Mouse (Mus musculus) embryo, embryonic 11 days (tissue): ENCODE results near the gene Ralb.
A peak's percentile ranks its signal among the peaks of the same experiment; 100 is the strongest.

ENCODE experiments used
- DNase-seq: peaks from one replicate; pipeline ENCODE4 v3.0.0-alpha.2; 2015

Gene Ralb

GRCm38 (mm10) chr1:119504260-119505062 lies at the start of gene Ralb:
TSS of gene Ralb (minus strand) at chr1:119504794.
- DNase-seq, result peak; percentile 96

GRCm38 (mm10) chr1:119551651-119552050 lies 47.1 kb upstream of the Ralb start:
- no peak for DNase-seq

- DNase-seq, result no peak
These were observed 45.5 kb upstream of the Ralb start for GRCm38 (mm10) chr1:119550064-119550463.

DNA sequence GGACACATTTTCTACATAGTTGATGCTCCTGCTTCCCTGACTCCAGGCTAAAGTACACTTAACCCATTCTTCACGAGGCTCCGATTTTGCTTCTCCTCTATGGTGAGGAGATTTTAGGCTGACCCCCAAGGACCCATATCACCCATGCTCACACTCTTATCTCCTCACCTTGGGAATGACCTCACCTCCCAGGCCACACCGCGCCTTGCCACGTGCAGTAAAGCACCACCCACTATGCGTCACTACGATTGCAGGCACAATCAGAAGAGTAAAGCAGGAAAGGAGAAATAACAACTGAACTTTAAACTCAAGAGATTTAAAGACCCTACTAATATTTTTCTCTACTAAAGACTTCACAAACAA lies 44.7 kb upstream of the Ralb start:
- no peak for DNase-seq

GRCm38 (mm10) chr1:119548668-119549326 lies 44.2 kb upstream of the Ralb start:
- peak; percentile 85 for DNase-seq

DNA sequence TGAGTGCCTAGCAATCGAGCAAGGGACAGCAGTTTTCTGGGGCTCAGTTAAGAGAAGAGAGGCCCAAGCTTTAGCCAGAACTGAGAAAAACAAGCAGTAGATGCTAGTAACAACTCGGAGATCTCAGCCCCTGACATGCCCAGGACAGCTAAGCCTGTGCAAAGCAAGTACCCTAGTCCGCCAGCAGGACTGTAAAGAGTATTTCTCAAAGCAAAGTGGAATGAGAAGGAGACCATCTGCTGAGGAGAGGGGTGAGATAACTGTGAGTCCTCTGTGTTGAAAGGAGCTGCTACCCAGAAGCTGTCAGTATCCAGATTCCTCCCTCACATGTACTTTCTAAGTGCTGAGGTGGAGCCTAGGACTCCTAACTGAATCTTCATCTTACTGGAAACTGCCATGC lies 41.9 kb upstream of the Ralb start:
- no peak for DNase-seq

GRCm38 (mm10) chr1:119545671-119546070 lies 41.1 kb upstream of the Ralb start:
- DNase-seq, result no peak

- DNase-seq, result no peak
These were observed 40.6 kb upstream of the Ralb start for GRCm38 (mm10) chr1:119545164-119545563.

DNA sequence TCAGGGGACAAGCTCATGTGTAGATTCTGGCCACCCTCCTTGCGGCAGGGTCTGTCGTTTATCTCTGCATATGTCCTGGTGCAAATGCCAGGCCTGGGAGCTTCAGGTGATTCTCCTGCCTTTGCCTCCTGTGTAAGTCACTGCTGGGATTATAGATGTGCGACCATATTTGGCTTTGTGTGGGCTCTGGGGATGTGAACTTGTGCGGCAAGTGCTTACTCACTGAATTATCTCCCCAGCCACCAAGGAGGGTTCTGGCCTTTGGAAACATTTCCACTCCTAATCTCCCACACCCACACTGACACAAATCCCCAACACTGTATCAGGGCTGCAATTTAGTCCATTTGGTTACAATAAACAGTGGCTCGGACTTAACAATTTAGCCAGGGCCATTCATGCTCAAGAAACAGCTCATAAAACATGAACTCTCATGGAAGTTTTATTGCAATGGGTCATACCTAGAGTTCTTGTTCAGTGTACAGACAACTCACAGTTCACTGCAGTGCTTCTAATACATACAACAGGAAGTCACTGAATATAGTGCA lies 40.1 kb upstream of the Ralb start:
- DNase-seq, result no peak

- no peak for DNase-seq
These were observed 38.7 kb upstream of the Ralb start for GRCm38 (mm10) chr1:119543316-119543715.

- no peak for DNase-seq
These were observed 37.0 kb upstream of the Ralb start for GRCm38 (mm10) chr1:119541570-119541969.

GRCm38 (mm10) chr1:119540836-119541557 lies 36.4 kb upstream of the Ralb start:
- DNase-seq, result peak; percentile 10

DNA sequence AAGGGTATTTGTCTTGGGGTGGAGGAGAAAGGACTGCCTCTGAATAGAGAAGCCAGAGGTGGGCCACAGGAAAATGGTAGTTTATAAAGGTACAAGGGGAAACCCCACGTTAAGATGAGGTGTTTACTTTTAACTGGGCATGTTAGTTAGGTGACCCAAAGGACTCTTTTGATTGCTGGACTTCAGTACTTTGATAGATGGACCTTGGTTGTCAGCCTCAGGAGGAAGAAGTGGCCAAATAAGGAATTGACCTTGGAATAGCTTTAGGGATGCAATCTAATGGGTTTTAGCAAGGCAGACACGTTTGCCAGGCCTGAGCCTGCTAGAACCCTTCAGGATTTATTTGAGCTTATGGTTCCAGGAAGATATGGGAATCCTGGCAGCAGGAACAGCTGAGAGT lies 34.7 kb upstream of the Ralb start:
- no peak for DNase-seq

DNA sequence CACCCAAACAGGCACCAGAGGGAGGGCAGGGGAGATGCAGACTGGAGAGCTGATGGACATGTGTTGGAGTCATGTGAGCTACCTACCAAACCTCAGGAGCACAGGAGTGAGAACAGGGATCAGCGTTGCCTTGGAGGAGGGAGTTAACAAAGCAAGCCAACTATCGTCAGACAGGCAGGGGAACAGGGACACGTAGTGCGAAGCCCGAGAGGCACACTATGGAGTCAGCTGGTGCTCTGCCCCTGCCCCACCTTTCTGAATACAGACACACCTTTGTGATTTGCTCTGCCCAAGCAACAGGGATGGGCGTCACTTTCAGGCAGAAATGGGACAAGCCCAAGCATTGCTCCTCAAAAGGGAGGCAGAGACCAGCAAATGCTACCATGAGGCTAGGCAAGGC lies 33.1 kb upstream of the Ralb start:
- DNase-seq, result no peak

GRCm38 (mm10) chr1:119536122-119536521 lies 31.5 kb upstream of the Ralb start:
- DNase-seq, result no peak

DNA sequence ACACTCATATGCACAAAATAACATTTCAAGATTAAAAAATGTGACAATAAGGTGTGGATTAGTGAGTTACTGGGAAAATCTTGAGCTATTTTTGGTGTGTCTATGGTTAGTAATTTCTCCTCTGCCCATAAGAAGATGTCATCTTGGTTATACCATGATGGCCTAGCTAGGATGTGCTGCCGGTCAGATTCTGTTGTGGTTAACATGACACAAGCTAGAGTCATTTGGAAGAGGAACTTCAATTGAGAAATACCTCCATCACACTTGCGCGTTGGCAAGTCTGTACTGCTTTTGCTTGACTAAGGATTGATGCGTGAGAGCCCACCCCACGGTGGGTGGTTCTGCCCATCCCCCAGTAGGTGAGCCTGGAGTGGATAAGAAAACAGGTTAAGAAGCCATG lies 29.7 kb upstream of the Ralb start:
- DNase-seq, result no peak

- no peak for DNase-seq
These were observed 28.7 kb upstream of the Ralb start for GRCm38 (mm10) chr1:119533093-119533805.

GRCm38 (mm10) chr1:119532165-119532564 lies 27.6 kb upstream of the Ralb start:
- no peak for DNase-seq

DNA sequence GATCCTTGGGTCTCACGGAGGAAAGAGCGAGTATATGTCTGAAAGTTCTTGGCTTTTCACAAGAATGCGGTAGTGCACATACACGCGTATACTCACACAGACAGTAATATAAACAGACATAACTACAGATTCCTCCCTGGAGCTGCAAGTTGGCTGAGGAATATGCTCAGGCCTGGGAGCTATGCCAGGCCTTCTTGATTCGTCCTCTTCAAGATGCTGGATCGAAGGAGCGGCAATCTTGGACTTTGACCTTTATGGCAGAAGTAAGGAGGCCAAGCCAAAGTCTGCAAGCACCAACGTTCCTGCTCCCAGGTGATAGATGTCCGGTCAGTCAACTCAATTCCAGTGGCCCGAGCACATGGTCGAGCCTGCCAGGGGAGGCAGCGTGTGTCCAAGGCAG lies 26.3 kb upstream of the Ralb start:
- no peak for DNase-seq

- peak; percentile 93 for DNase-seq
These were observed 21.3 kb upstream of the Ralb start, which contains the start of gene Tmem185b for GRCm38 (mm10) chr1:119525689-119526591. TSS of gene Tmem185b (plus strand) at chr1:119526160.

DNA sequence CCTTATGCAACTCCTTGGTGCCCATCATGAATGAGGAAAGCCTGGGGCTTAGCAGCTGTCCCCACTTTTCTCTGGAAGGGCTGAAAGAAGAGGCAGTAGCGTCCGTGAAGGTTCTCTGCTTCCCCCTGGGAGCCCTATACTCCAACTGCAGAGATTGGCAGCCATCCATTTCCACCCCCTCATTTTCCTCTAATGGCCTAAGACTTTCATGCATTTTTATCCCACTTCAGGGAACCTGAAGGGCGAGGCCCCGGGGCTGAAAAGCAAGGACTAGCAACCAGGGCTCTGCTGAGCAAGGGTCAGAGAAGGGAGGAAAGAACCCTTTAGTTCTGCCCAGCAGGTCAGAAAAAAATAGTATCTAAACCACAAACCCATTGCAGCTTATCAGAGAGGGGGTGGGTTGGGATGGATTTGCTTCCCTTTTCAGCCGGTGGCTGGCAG lies 20.4 kb upstream of the Ralb start:
- no peak for DNase-seq

DNA sequence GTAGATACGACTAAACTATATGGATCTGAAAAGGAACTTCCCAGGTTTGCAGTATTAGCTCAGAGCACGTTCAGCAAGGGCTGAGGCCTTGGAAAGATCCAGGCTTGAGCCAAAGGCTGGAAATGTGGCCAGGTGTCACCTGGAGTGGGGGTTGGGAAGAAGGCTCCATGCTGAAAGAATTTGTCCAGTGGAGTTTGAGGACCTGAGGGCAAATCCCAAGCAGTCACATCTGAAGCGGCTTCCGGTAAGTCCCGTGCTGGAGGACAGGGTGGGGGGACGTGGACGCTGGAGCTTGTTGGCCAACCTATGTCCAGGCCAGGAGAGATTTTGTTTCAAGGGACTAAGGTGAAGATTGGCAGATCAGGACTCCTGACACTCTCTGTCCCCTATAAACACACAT lies 19.2 kb upstream of the Ralb start:
- DNase-seq, result no peak
